Mouse (Mus musculus) heart, adult 10 weeks (tissue): ENCODE measurements around the gene Otud4. TPM values are rescaled to one million over a fixed set of nuclear protein-coding genes. Genes with fewer than 3 reads are reported as not detected.

ENCODE experiments used
- polyA plus RNA-seq: library from polyadenylated mRNA; stranded (reverse); fragments of 350-450 nt; fragmentation: Illumina TruSeq; extraction: RNeasy Lipid Tissue Mini Kit (QIAGEN cat#74804); gene quantifications from one replicate; pipeline ENCODE4 v1.2.3, GENCODE M21; 2014; ENCODE audit warnings: low read depth, low replicate concordance

Gene Otud4
- 34.7 TPM for polyA plus RNA-seq

DNA sequence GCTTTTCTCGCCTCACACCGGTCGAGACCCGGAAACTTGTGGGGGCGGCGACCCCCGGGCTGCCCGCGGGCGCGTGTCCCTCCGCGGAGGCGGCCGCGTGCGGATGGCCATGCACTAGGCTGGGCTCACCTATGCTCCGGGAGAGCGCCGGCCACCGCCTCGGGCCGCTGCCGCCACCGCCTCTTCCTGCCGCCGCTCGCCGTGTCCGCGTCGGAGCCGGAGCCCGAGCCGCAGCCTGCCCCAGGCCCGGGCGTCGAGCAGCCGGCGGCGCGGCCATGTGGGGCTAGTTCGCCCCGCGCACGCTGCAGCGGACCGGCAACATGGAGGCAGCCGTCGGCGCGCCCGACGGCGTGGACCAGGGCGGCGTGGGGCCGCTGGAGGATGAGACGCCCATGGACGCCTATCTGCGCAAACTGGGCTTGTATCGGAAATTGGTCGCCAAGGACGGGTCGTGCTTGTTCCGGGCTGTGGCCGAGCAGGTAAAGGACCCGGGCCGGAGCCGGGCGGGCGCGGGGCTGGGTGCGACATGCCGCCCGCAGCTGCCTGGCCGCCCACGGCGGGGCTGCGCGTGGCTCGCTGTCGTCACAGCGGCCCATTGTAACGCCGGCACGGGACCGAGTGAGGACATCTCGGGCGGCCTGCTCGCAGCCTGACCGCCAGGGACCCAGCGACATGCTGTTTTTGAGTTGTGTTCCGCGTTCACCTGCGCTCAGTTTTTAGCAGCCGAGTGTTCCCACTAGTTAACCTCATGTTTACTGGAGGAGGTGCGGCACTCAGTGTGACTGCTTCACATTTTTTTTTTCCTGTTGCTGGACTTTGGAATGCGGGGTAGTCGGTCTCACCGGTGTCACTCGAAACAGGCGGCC, at the start of gene Otud4:
Otud4 (plus strand) TSS at position 33 of the 866 bp plus-strand sequence.

DNA sequence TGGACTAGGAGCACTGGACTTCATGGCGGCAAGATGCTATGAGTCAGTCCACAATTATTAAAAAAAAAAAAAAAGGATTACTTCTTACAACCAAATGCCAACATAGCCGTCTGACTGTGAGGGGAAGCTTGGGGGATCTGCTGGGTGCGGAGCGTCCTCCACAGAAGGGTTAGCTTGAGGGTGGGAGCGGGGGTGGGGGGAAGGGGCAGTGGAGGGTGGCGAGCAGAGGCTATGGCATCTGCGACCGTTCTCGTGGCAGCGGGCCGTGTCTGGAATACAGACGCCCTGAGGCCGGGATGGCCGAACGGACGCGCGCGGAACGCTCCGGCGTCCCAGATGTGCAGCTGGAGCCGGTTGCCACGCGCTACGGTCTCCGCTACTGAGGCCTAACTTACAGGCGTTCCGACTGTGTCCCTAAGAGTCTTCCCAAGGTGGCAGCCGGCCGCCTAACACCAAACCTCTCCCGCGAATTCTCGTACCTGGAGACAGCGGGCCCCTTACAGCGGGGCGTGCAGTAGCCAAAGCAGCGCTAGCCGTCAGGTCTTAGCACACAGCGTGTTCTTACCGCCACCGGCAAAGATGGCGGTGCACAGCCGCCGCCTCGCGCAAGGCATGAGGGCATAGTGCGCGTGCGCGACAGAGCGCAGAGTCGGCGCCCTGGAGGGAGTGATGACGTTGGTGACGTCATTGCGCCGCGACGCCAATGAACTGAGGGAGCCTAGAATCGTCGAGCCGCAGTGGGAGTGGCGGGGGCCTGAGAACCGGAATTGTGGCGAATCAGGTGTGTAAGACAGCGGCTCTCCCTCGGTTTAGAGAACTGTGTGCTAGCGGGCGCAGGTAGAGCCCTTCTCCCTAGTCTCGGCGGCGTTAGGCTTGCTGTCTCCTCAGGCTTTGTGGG, 71.9 kb downstream of the Otud4 start, which contains the start of the genes Abce1 and Anapc10:
Abce1 (minus strand) TSS at position 677 of the 898 bp plus-strand sequence.
Anapc10 (plus strand) TSS at position 757 of the 898 bp plus-strand sequence.

Other genes with a start within 250 kb of the Otud4 start
- 8.2 TPM for gene Smad1, start 240.1 kb upstream of the Otud4 start, polyA plus RNA-seq
- gene Abce1, start 72.1 kb downstream of the Otud4 start, polyA plus RNA-seq: 47.6 TPM
- gene Anapc10, start 72.2 kb downstream of the Otud4 start, polyA plus RNA-seq: 6.6 TPM